Mouse (Mus musculus) CH12.LX (cell line): ENCODE measurements around the gene Ogfod2. TPM values are rescaled to one million over a fixed set of nuclear protein-coding genes. Genes with fewer than 3 reads are reported as not detected.

Experiments
- DNase-seq: peaks from one replicate; pipeline ENCODE4 v3.0.0-alpha.2; 2013; ENCODE audit errors: extremely low read depth
- H3K27ac ChIP-seq: 2 replicates; pipeline ENCODE4 v1.5.1; 2012; ENCODE audit warnings: low read depth, mild to moderate bottlenecking, control low read depth, moderate library complexity; ENCODE audit not compliant: insufficient read depth
- H3K27me3 ChIP-seq: replicated peaks from 2 replicates; pipeline ENCODE3; 2012; ENCODE audit warnings: inconsistent platforms
- H3K36me3 ChIP-seq, 2 experiments: replicated peaks in 1 of 2; 2 replicates each; pipeline versions ENCODE3 to v1.6.1; 2012; ENCODE audit warnings: inconsistent platforms in 1 of 2, low read length in 1 of 2, mild to moderate bottlenecking in 1 of 2, mixed read lengths in 1 of 2, moderate library complexity in 1 of 2; ENCODE audit not compliant: control insufficient read depth in 1 of 2, insufficient read depth in 1 of 2
- H3K4me1 ChIP-seq, 2 experiments: 2 replicates each; pipeline ENCODE4 v1.6.1; 2012; ENCODE audit warnings: inconsistent platforms in 1 of 2, moderate library complexity in 1 of 2; ENCODE audit not compliant: insufficient read depth in 2 of 2, control insufficient read depth in 1 of 2
- H3K4me2 ChIP-seq: 2 replicates; pipeline ENCODE4 v1.6.1; 2012; ENCODE audit warnings: low read depth, mild to moderate bottlenecking, control low read depth; ENCODE audit not compliant: poor library complexity, insufficient read depth, severe bottlenecking
- H3K4me3 ChIP-seq, 3 experiments: fragments of 150-350 bp in 1 of 3; sonication (generic) in 1 of 3; replicated peaks in 1 of 3; 2 replicates each; pipeline versions ENCODE3 to v1.5.1; 2011 to 2012; ENCODE audit warnings: low read depth in 2 of 3, low read length in 2 of 3, mild to moderate bottlenecking in 2 of 3, moderate library complexity in 2 of 3, control low read depth in 1 of 3, improper control_type of control experiment in 1 of 3, inconsistent platforms in 1 of 3, mixed read lengths in 1 of 3; ENCODE audit not compliant: poor library complexity in 1 of 3
- H3K79me2 ChIP-seq: replicated peaks from 2 replicates; pipeline ENCODE4 v1.6.1; 2012; ENCODE audit warnings: mild to moderate bottlenecking, moderate library complexity; ENCODE audit not compliant: control insufficient read depth, poor library complexity, insufficient read depth, severe bottlenecking; ENCODE audit errors: extremely low read depth
- H3K9ac ChIP-seq: 2 replicates; pipeline ENCODE4 v1.6.1; 2012; ENCODE audit warnings: low read depth, mild to moderate bottlenecking, control low read depth, moderate library complexity; ENCODE audit not compliant: insufficient read depth
- H3K9me3 ChIP-seq: replicated peaks from 2 replicates; pipeline ENCODE3; 2012; ENCODE audit warnings: low read length, inconsistent platforms, mixed read lengths
- CHD1 ChIP-seq: IDR thresholded peaks from 2 replicates; pipeline ENCODE4 v1.6.1; 2012; ENCODE audit warnings: low read depth, low read length, improper control_type of control experiment, inconsistent platforms
- ELF1 ChIP-seq: IDR thresholded peaks from 2 replicates; pipeline ENCODE4 v1.6.1; 2014; ENCODE audit warnings: low read depth, mild to moderate bottlenecking, inconsistent platforms, low read length, improper control_type of control experiment
- EP300 ChIP-seq: IDR thresholded peaks from 2 replicates; pipeline ENCODE4 v1.6.1; 2011; ENCODE audit warnings: low read length, improper control_type of control experiment
- IRF4 ChIP-seq: IDR thresholded peaks from 2 replicates; pipeline ENCODE4 v1.6.1; 2014; ENCODE audit warnings: low read depth, mild to moderate bottlenecking, inconsistent platforms, low read length, improper control_type of control experiment
- MAX ChIP-seq: IDR thresholded peaks from 2 replicates; pipeline ENCODE4 v1.6.1; 2011; ENCODE audit warnings: low read length, improper control_type of control experiment
- MEF2A ChIP-seq: IDR thresholded peaks from 2 replicates; pipeline ENCODE4 v1.6.1; 2014; ENCODE audit warnings: low read depth, mild to moderate bottlenecking, inconsistent platforms, low read length, improper control_type of control experiment, borderline replicate concordance
- MYC ChIP-seq: IDR thresholded peaks from 2 replicates; pipeline ENCODE4 v1.6.1; 2011; ENCODE audit warnings: low read depth, mild to moderate bottlenecking, improper control_type of control experiment, low read length
- NELFE ChIP-seq: IDR thresholded peaks from 2 replicates; pipeline ENCODE4 v1.6.1; 2011; ENCODE audit warnings: low read depth, low read length, improper control_type of control experiment
- NRF1 ChIP-seq: IDR thresholded peaks from 2 replicates; pipeline ENCODE4 v1.6.1; 2014; ENCODE audit warnings: low read depth, mild to moderate bottlenecking, inconsistent platforms, low read length, improper control_type of control experiment, moderate library complexity
- POLR2A ChIP-seq: IDR thresholded peaks from 2 replicates; pipeline ENCODE4 v1.6.1; 2011; ENCODE audit warnings: low read depth, mild to moderate bottlenecking, improper control_type of control experiment, low read length
- POLR2AphosphoS2 ChIP-seq: IDR thresholded peaks from 2 replicates; pipeline ENCODE4 v1.6.1; 2011; ENCODE audit warnings: low read depth, low read length, improper control_type of control experiment
- RAD21 ChIP-seq: IDR thresholded peaks from 2 replicates; pipeline ENCODE4 v1.6.1; 2011; ENCODE audit warnings: low read depth, mild to moderate bottlenecking, low read length, improper control_type of control experiment, moderate library complexity
- RCOR1 ChIP-seq: conservative IDR thresholded peaks from 2 replicates; pipeline ENCODE4 v1.6.1; 2012; ENCODE audit warnings: low read depth, mild to moderate bottlenecking, inconsistent platforms, low read length, improper control_type of control experiment
- SMC3 ChIP-seq: IDR thresholded peaks from 2 replicates; pipeline ENCODE4 v1.6.1; 2011; ENCODE audit warnings: low read depth, low read length, improper control_type of control experiment
- TBP ChIP-seq: conservative IDR thresholded peaks from 2 replicates; pipeline ENCODE4 v1.6.1; 2011; ENCODE audit warnings: low read depth, low read length, improper control_type of control experiment
- TCF12 ChIP-seq: IDR thresholded peaks from 2 replicates; pipeline ENCODE4 v1.6.1; 2014; ENCODE audit warnings: low read depth, mild to moderate bottlenecking, inconsistent platforms, low read length, improper control_type of control experiment
- USF2 ChIP-seq: conservative IDR thresholded peaks from 2 replicates; pipeline ENCODE4 v1.6.1; 2011; ENCODE audit warnings: low read depth, low read length, improper control_type of control experiment
- ZC3H11A ChIP-seq: IDR thresholded peaks from 2 replicates; pipeline ENCODE4 v1.6.1; 2012; ENCODE audit warnings: low read depth, mild to moderate bottlenecking, inconsistent platforms, low read length, improper control_type of control experiment
- ZKSCAN1 ChIP-seq: IDR thresholded peaks from 2 replicates; pipeline ENCODE4 v1.6.1; 2012; ENCODE audit warnings: low read depth, inconsistent platforms, low read length, improper control_type of control experiment, borderline replicate concordance
- ZMIZ1 ChIP-seq: IDR thresholded peaks from 2 replicates; pipeline ENCODE4 v1.6.1; 2012; ENCODE audit warnings: low read depth, mild to moderate bottlenecking, inconsistent platforms, low read length, improper control_type of control experiment
- ZNF384 ChIP-seq: IDR thresholded peaks from 2 replicates; pipeline ENCODE4 v1.6.1; 2012; ENCODE audit warnings: low read depth, low read length, improper control_type of control experiment, inconsistent platforms
- dilution Hi-C: fragments of 300-500 bp; cut with MboI; formaldehyde crosslinking; loops from 2 replicates; pipeline ENCODE4 v1.14.3; 2020; ENCODE audit warnings: low sequenced_read_pairs; ENCODE audit not compliant: extremely low pct_unique_long_range_greater_than_20kb, extremely low pct_ligation_motif_present
- in situ Hi-C: fragments of 300-500 bp; cut with MboI; formaldehyde crosslinking; loops from 3 replicates; pipeline ENCODE4 v1.14.3; 2019; ENCODE audit warnings: low sequenced_read_pairs, low pct_ligation_motif_present, low pct_unique_long_range_greater_than_20kb, mixed read lengths
- polyA plus RNA-seq: library from polyadenylated mRNA; unstranded; fragments of >175 nt; gene quantifications from 2 replicates; pipeline ENCODE4 v1.2.1, GENCODE M21; 2012; ENCODE audit warnings: low read depth; ENCODE audit not compliant: insufficient read length
- total RNA-seq, 2 experiments: library from RNA; depleted of rRNA; stranded (reverse); fragments of 300-350 nt in 1 of 2; fragments of >200 nt in 1 of 2; gene quantifications; 2 replicates each; pipeline ENCODE4 v1.2.3; 2012 to 2014

Gene Ogfod2
- total and polyA plus RNA-seq, 3 experiments: 19.3 to 25.5 (median 24.0) TPM

DNA sequence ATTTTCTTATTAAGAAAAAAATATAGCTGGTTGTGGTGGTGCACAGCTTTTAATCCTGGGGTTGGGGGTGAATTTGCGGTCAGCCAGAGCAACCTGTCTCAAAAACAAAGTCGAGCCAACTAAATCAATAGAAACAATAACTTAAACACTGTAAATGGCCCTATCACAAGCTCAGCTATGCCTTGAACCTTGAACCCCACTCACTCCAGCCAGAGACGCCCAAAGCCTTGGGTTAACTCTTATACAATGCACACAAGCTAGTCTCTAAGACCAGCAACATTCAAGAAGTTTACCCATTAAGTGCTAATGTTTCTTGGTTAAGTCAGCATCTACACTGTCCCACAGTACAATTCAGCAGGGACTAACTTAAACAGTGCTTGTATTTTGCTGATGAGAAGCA, 42.4 kb upstream of the Ogfod2 start:
- DNase-seq: no peak
- H3K9ac ChIP-seq: no peak overlapping the region
- in situ Hi-C loops (no loop called here), dilution Hi-C loops (no loop called here)
- H3K27ac ChIP-seq: no peak overlapping the region
- peaks cover 0 to 12% of the 10 kb centered on the region in 2 experiments; a peak in 2 of 4 replicates for H3K4me1 ChIP-seq
- H3K4me3 ChIP-seq: no peak overlapping the region
- no peaks in the 10 kb centered on the region for H3K27me3 ChIP-seq
- H3K9me3 ChIP-seq: no peaks in the 10 kb centered on the region
- no peak overlapping the region for H3K4me2 ChIP-seq
- H3K79me2 ChIP-seq: no peaks in the 10 kb centered on the region
- TF ChIP-seq SMC3 (no peak), NRF1 (no peak), IRF4 (no peak), EP300 (no peak), RCOR1 (no peak), TCF12 (no peak), ZKSCAN1 (no peak), RAD21 (no peak), MAX (no peak), ZC3H11A (no peak), TBP (no peak), ELF1 (no peak), MEF2A (no peak), ZMIZ1 (no peak), POLR2AphosphoS2 (no peak), USF2 (no peak), NELFE (no peak), CHD1 (no peak), MYC (no peak)
- TF ChIP-seq, all 38 proteins: peak for 0
- peaks cover 0 to 3% of the 10 kb centered on the region in 2 experiments for H3K36me3 ChIP-seq

GRCm38 (mm10) chr5:124073682-124074081, 38.4 kb upstream of the Ogfod2 start:
- in situ Hi-C loops (no loop called here), dilution Hi-C loops (no loop called here)
- Histone ChIP-seq H3K36me3 (peaks cover 0 to 3% of the 10 kb centered on the region in 2 experiments), H3K9ac (no peak overlapping the region), H3K9me3 (no peaks in the 10 kb centered on the region), H3K4me3 (no peak overlapping the region), H3K27me3 (no peaks in the 10 kb centered on the region), H3K4me2 (no peak overlapping the region), H3K27ac (no peak overlapping the region), H3K4me1 (peaks cover 12 to 30% of the 10 kb centered on the region in 2 experiments), H3K79me2 (no peaks in the 10 kb centered on the region)
- no peak for DNase-seq
- TF ChIP-seq USF2: no peak
- no peak for TF ChIP-seq CHD1
- TF ChIP-seq TCF12: no peak
- no peak for TF ChIP-seq IRF4
- no peak for TF ChIP-seq ZNF384
- no peak for TF ChIP-seq POLR2A
